Mouse (Mus musculus) heart, postnatal 4 days (tissue): Measurements from ENCODE around the gene S100a7a. TPM values are rescaled to one million over a fixed set of nuclear protein-coding genes. Genes with fewer than 3 reads are reported as not detected.
A peak's percentile ranks its signal among the peaks of the same experiment; 100 is the strongest.

Source experiments
- DNase-seq: peaks from one replicate; pipeline ENCODE4 v3.0.0; 2021
- total RNA-seq, 2 experiments: library from RNA; stranded (reverse); gene quantifications; 2 replicates each; pipeline ENCODE4 v1.2.3; 2021

Gene S100a7a
- not detected for total RNA-seq

DNA sequence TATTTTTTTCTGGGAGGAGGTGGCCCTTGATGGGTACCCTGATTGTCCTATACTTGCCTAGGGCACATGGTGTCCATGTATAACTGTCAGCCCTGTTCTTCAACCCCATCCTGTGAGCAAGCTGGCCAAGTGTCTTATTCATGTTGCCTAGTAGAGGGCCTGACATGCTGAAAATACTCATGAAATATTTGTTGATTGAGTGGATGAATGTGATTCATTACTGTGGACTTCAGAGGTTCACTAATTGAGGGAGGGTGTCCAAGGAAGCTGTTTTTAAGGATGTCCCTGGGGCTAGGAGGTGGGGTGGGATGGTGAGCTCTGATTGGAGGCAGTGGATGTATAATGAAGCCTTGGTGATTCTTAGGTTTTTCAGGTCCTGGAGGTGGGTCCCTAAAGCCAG lies at the start of gene S100a7a:
S100a7a (plus strand) TSS at position 301 of the 400 bp plus-strand sequence.
- DNase-seq: no peak

DNA sequence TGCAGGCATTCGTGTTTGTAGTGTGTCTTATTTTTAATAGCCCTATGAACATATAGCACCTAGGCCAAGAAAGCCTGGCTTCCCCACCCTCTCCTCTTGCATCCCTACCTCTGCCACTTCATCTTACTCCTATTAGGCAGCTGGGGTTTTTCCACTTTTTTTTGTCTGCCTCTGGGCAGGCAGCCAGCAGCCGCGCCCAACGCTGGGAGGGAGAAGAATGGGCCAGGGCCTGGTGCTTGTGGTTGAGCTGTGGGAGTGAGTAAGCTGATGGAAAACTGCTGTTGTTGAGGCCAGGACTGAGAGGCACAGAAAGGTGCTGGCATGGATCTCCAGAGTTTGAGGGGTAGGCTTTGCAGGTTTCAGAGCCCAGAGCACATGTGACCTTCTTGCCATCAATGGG lies 49.4 kb upstream of the S100a7a start:
- DNase-seq: peak; percentile 86

- DNase-seq: no peak
Observed at GRCm38 (mm10) chr3:90605049-90605448, 48.8 kb upstream of the S100a7a start.

- no peak for DNase-seq
Observed at GRCm38 (mm10) chr3:90605736-90606135, 48.1 kb upstream of the S100a7a start.

- DNase-seq: no peak
Observed at GRCm38 (mm10) chr3:90606185-90606584, 47.6 kb upstream of the S100a7a start.

GRCm38 (mm10) chr3:90607361-90607760 lies 46.5 kb upstream of the S100a7a start:
- no peak for DNase-seq

GRCm38 (mm10) chr3:90608223-90608622 lies 45.6 kb upstream of the S100a7a start, which contains the start of gene S100a5:
TSS of gene S100a5 (plus strand) at chr3:90608523.
- DNase-seq: no peak

DNA sequence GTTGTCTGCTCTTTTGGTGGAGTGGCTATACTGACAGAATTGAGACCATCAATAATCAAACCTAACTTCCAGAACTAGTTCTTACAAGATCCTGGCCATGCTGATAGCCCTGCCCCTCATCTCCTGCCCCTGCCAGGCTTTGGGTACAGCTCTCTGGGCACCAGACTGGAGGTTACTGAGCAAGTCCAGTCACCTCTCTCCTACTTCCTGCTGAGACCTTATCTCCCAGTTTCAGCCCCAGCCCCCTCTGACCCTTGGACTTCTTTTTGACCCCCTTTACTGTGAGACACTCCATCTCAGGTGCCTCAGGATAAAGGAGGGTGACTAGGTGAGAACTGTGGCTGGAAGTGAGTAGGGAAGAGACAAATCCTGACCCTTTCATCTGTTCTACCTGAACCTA lies 44.7 kb upstream of the S100a7a start:
- no peak for DNase-seq

DNA sequence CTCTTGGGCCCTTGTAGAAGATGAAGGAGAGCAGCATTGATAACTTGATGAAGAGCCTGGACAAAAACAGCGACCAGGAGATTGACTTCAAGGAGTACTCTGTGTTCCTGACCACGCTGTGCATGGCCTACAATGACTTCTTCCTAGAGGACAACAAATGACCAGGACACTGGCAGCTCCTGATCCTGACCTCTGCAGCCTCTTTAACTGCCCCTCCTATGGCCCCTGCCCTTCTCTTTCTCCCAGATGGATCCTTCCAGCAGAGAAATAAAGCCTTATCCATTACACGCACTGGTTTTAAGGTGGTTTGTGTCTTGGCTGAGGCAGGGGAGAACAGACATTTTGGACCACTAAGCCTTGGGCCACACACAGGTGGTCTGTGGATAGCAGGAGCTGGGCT lies 42.3 kb upstream of the S100a7a start:
- no peak for DNase-seq

- DNase-seq: no peak
Observed at GRCm38 (mm10) chr3:90612061-90612460, 41.8 kb upstream of the S100a7a start.

- peak; percentile 71 for DNase-seq
Observed at GRCm38 (mm10) chr3:90612728-90613291, 41.0 kb upstream of the S100a7a start, which contains the start of gene S100a6. TSS of gene S100a6 (plus strand) at chr3:90612882.

DNA sequence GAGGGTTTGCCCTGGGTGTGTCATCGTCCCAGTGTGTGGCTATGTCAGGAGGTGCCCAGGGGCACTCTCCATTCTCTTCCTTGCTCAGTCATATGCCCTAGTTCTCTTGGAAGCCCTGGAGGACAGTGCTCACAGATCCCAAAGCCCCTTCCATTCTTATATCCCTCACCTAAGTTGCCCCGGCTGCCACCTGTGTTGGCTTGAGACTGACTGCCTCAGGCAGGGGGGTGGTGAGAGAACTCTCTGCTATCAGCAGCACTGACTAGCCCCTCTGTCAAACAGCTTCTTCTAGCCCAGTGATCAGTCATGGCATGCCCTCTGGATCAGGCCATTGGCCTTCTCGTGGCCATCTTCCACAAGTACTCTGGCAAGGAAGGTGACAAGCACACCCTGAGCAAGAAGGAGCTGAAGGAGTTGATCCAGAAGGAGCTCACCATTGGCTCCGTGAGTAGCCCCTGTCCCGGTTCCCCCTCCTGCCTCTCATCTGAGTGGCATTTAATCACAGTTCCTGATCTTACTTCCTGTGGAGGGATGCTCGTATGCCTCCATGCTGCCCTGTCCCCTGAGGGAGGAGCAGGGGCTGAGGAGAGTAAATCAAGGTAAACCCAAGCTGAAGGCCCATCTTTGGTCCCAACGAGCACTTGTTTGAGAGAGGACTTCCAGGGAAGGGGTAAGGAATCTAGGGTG lies 40.2 kb upstream of the S100a7a start:
- no peak for DNase-seq

DNA sequence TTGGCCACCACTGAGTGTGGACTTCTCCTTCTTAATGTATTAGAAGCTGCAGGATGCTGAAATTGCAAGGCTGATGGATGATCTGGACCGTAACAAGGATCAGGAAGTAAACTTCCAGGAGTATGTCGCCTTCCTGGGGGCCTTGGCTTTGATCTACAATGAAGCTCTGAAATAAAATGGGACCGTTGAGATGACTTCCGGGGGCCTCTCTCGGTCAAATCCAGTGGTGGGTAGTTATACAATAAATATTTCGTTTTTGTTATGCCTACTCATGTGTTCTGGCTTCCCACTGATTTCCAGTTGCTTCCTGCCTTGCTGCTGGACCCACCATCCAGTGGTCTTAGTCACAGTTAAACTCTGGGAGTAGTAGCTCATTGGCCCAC lies 39.7 kb upstream of the S100a7a start:
- DNase-seq: no peak

GRCm38 (mm10) chr3:90614611-90615251 lies 39.1 kb upstream of the S100a7a start:
- no peak for DNase-seq

DNA sequence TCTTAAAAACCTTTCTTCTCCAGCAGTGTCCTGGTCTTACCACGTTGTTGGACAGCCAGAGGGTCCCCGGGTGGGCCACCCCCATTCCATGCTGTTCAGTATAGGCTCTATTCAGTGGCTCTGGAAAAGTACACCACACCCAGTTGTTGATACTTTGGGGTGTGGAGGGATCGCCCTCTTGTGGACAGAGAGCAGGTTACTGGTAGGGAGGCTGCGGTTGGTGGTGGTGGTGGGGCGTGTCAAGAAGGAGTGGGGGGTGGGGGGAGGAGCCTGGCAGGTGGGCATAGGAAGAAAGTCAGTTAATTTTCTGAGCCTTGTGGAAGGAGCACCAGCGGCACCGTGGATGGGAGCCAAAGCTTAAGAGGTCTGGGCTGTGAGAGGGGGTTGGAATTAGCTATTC lies 38.4 kb upstream of the S100a7a start:
- DNase-seq: peak; percentile 84

- no peak for DNase-seq
Observed at GRCm38 (mm10) chr3:90615911-90616310, 37.9 kb upstream of the S100a7a start.

DNA sequence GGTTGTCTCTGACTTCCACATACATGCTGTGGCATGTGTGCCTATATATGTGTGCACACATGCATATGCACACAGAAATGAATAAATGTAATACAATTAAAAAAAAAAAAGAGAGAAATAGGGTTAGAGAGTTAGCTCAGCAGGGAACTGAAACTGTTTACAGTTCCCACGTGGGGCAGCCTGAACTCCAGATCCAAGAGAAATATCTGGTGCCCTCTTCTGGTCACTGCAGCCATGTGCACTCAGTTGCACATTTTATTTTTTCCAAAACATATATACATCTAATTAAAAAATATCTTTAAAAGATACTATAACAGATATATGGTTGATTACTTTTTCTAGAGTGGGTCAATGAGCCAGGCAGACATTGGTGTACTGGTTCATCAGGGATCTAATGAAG lies 36.2 kb upstream of the S100a7a start:
- no peak for DNase-seq

DNA sequence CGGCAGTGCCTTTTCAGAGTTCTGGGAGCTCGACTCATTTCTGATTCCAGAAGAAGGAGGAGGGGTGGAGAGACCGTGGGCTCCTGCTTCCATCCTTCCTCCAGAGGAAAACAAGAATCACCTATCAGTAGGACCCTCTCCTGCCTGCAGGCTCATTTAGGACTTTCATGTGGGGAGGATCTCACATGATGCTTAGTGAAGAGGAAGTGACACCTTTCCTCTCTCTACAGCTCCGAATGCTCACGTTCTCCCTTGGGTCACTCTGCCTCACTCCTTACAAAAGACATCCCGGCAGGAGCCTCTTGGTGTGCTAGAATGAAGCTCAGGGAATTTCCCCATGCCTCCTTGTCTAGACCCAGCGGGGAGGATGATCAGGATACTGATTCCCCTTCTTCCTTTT lies 32.3 kb upstream of the S100a7a start:
- DNase-seq: no peak

GRCm38 (mm10) chr3:90623435-90624071 lies 30.3 kb upstream of the S100a7a start:
- DNase-seq: peak; percentile 92

DNA sequence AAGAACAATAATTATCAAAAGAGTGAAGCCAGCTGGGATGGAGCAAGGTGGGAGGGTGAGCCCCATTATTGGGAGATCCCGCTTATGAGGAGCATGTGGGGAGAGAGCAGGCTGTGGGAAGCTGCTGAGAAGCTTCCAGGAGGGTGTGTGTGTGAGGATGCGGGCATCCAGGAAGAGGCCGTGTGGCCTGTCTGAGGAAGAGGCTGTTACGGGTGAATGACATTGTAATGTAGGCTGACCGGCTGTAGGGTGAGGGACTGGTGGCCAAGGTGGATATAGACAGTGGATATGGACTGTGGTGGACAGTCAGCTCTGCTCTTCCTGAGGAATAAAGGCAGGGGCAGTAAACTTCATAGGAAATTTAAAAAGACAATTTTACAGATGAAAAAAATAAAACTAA lies 28.3 kb upstream of the S100a7a start:
- no peak for DNase-seq

DNA sequence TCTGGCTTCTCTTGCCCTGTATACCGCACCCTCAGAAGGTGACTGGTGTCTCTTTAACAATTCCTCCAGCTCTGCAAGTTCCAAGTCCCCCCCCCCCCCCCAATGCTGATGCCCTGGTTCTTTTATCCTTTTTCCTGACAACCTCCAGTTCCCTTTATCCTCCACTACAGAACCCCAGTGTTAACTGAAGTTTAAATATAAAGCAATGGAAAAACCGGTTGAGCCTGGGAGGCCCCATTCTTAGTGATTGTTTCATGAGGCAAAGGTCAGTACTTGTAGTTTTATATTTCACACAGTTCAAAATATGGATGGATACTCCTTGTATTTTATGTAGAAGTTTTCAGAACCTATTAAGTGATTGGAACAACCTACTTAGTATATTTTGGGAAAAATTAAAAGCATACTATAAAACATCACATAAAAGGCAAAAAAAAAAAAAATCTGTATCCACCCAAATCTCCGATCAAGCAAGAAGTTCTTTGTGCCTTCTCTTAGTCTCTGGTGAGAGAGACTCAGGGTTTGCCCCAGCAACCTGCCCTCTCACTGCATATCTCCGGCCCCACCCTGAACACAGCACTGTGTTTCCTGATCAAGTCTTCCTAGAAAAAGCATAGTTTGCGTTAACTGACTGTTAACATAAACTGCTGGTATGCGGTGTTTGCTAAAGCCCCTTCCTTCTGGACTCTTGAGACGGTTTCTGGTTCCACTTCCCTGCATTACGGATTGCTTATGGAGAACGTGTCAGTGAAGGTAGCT lies 27.4 kb upstream of the S100a7a start:
- DNase-seq: no peak

DNA sequence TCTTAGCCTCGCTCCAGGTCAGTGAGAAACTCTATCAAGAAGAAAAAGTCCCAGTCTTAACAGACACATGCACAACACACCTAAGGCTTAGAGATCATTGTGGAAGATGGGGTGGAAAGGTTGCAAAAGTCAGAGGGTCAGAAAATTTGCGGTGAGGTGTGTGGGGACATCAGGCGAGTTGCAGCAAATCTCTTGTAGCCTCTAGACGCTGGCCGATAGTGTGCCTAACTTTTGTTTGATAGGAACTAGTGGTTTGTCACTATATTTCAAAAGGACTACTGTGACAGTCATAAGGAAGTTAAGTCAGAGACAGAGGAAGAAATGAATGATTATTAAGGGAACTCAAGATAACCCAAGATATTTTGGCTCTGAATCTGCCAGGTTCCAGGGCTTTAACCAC lies 26.5 kb upstream of the S100a7a start:
- DNase-seq: no peak

DNA sequence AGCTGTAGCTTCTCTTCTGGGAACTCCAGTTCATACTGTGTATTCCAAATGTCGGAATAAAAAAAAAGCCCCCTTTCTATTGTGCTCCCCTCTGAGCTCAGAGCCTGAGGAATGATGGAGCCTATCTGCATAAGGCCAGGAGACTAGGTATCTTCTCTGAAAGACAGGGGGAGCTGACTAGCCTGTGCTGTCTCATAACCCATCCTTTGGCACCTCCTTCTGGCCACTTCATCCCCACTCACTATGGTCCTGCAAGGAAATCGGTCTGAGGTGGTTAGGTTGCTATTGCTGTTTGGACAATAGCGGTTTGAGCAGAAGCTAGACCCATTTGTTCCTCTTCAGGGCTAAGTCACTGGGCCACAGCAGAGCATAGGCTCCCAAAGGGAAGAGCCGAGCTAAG lies 26.0 kb upstream of the S100a7a start:
- peak; percentile 29 for DNase-seq
